Mouse (Mus musculus): ENCODE data around the gene Cdc42ep4.

DNA sequence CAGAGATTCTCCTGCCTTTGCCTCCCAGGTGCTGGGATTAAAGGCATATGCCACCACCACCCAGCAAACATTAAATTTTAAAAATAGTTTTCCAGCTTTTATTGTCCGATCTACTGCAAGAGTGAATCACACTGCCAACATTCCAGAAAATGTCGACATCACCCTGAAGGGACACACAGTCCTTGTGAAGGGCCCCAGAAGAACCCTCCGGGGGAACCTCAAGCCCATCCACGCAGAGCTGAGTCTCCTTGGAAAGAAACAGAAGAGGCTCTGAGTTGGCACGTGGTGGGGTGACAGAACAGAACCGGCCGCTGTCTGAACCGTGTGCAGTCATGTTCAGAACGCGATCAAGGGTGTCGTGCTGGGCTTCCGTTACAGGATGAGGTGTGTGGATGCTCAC is 4.9 kb upstream of the Cdc42ep4 start:
- TF ChIP-seq POLR2A (IDR thresholded peaks at IDR 0.05; ENCODE audit: insufficient read depth, low read depth, low read length) (no peak), CTCF (IDR thresholded peaks at IDR 0.05; ENCODE audit: insufficient read depth, low read depth, low read length) (no peak)

All from olfactory bulb, adult 2 months (tissue).